Mouse (Mus musculus) kidney, embryonic 16.5 days (tissue): ENCODE measurements around the gene Tbca. TPM values are rescaled to one million over a fixed set of nuclear protein-coding genes. Genes with fewer than 3 reads are reported as not detected.
A peak's percentile ranks its signal among the peaks of the same experiment; 100 is the strongest.

Experiments used
- ATAC-seq: fragments of 200-750 bp; cut with Nextera tagmentation; 2 replicates; pipeline ENCODE4 v1.8.0; 2017; ENCODE audit warnings: moderate TSS enrichment; ENCODE audit not compliant: low FRiP score, low TSS enrichment
- H3K27ac ChIP-seq: fragments of 300-500 bp; sonication (generic); 2 replicates; pipeline ENCODE4 v1.5.1; 2014; ENCODE audit warnings: low read length
- H3K27me3 ChIP-seq: fragments of 300-500 bp; sonication (generic); 2 replicates; pipeline ENCODE4 v1.6.1; 2014; ENCODE audit warnings: low read length, control low read depth, mixed read lengths; ENCODE audit not compliant: insufficient read depth
- H3K36me3 ChIP-seq: fragments of 300-500 bp; sonication (generic); 2 replicates; pipeline ENCODE4 v1.6.1; 2014; ENCODE audit warnings: low read length, control low read depth, mixed read lengths; ENCODE audit not compliant: insufficient read depth
- H3K4me1 ChIP-seq: fragments of 300-500 bp; sonication (generic); 2 replicates; pipeline ENCODE4 v1.6.1; 2014; ENCODE audit warnings: low read length, control low read depth, mixed read lengths; ENCODE audit not compliant: insufficient read depth
- H3K4me2 ChIP-seq: fragments of 300-500 bp; sonication (generic); replicated peaks from 2 replicates; pipeline ENCODE4 v1.6.1; 2014; ENCODE audit warnings: low read depth, low read length
- H3K4me3 ChIP-seq: fragments of 300-500 bp; sonication (generic); 2 replicates; pipeline ENCODE4 v1.5.1; 2014; ENCODE audit warnings: mild to moderate bottlenecking, low read length
- H3K9ac ChIP-seq: fragments of 300-500 bp; sonication (generic); replicated peaks from 2 replicates; pipeline ENCODE4 v1.6.1; 2014; ENCODE audit warnings: low read length
- H3K9me3 ChIP-seq: fragments of 300-500 bp; sonication (generic); 2 replicates; pipeline ENCODE4 v1.6.1; 2016; ENCODE audit warnings: low read length, control low read depth
- WGBS: fragments of 180-500 bp; shearing (Covaris S2); extraction: QIAGEN DNeasy Blood & Tissue Kit; methylation state at CpG from one replicate; pipeline ENCODE4 v1.1.7; 2014; 5-methylcytosine and 5-hydroxymethylcytosine counted together
- polyA plus RNA-seq: library from polyadenylated mRNA; unstranded; fragments of >200 nt; fragmentation: Nextera tagmentation; extraction: Ambion mirVana; gene quantifications from 2 replicates; pipeline ENCODE4 v1.2.1, GENCODE M21; 2015

Tbca gene
- polyA plus RNA-seq, 1 experiment from 2014 or later, result 206 TPM

DNA sequence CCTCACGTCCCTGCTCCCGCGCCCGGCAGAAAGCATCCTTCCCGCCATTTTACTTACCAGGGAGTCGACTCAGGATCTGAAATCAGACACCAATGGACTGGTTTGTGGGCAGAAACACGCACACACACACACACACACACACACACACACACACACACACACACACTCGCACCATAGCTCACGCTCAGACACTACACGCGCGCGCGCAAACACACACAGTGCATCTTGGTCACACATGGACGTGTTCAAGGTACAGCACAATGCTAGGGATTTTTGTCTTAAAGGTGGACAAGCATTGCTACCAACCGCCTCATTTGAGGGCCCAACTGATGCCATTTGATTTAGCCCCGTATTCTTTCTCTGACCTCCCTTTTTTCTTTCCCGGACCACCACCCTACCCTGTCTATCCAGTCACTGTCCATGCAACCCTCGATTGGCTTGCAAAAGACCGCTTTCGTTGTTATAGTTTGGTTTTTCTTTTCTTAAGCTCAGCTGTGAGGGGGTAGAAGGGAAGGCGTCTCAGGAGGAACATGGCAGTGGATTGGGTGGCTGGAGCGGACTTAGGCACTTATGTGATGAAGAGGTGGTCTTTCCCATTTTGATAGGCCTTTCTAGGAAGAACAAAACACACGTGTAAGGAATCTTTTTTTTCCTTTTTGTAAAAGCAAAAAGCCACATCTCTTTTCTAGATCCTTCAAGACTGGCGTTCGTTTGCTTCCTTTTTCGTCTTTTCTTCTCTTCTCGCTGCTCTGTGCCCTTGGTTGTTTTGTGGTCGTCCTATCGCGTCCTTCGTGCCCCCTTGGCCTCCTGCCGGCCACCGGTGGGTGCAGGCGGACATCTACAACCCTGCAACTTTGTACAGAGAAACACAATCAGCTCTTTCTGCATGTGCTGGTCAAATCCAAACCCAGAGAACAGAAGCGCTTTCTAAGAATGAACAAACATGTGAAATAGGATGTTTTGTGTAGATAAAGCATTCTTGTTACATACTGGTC, 95.6 kb downstream of the Tbca start:
- no peak for ATAC-seq
- peaks cover 88% of the 10 kb centered on the region for H3K27me3 ChIP-seq
- peaks cover 23% of the 10 kb centered on the region for H3K4me1 ChIP-seq
- H3K9ac ChIP-seq, result no peak overlapping the region
- H3K4me2 ChIP-seq, result peak overlapping the region; percentile 79
- H3K9me3 ChIP-seq, result no peaks in the 10 kb centered on the region
- no peak overlapping the region for H3K27ac ChIP-seq
- H3K4me3 ChIP-seq, result peak overlapping the region; percentile 50
- 2% methylated on average over 36 of the region's 36 CpGs for WGBS
- H3K36me3 ChIP-seq, result no peaks in the 10 kb centered on the region

- no peak overlapping the region for H3K9ac ChIP-seq
- peaks cover 87% of the 10 kb centered on the region for H3K27me3 ChIP-seq
- peaks cover 23% of the 10 kb centered on the region for H3K4me1 ChIP-seq
- no peak overlapping the region for H3K27ac ChIP-seq
- no peaks in the 10 kb centered on the region for H3K36me3 ChIP-seq
- H3K4me2 ChIP-seq, result peak overlapping the region; percentile 36
- H3K4me3 ChIP-seq, result peak overlapping the region; percentile 24
- no peaks in the 10 kb centered on the region for H3K9me3 ChIP-seq
- WGBS, result 2% methylated on average over 74 of the region's 81 CpGs
- peak; percentile 69; the same call in 1 of the 2 replicates for ATAC-seq
These were observed 96.9 kb downstream of the Tbca start for GRCm38 (mm10) chr13:94885291-94886235.

Other genes with a start within 250 kb of the Tbca start
- not detected in 2 replicates for gene Otp, start 86.7 kb downstream of the Tbca start, polyA plus RNA-seq
- gene Wdr41, start 187.4 kb downstream of the Tbca start, polyA plus RNA-seq, result 22.4 and 23.2 TPM in 2 replicates